Mouse (Mus musculus) kidney, adult 2 months (tissue): ENCODE results near the gene Bicra. TPM values are rescaled to one million over a fixed set of nuclear protein-coding genes. Genes with fewer than 3 reads are reported as not detected.

Source experiments
- DNase-seq: peaks from one replicate; pipeline ENCODE4 v3.0.0; 2021
- H3K27ac ChIP-seq: fragments of 200-500 bp; 2 replicates; pipeline ENCODE4 v1.5.1; 2012; ENCODE audit warnings: low read depth, low read length, control low read depth, inconsistent platforms; ENCODE audit not compliant: insufficient read depth
- H3K27me3 ChIP-seq: fragments of 200-500 bp; replicated peaks from 2 replicates; pipeline ENCODE4 v1.6.1; 2012; ENCODE audit warnings: mild to moderate bottlenecking, moderate library complexity, low read length, inconsistent platforms; ENCODE audit not compliant: control insufficient read depth, insufficient read depth
- H3K36me3 ChIP-seq: fragments of 200-500 bp; 2 replicates; pipeline ENCODE4 v1.6.1; 2012; ENCODE audit warnings: mild to moderate bottlenecking, moderate library complexity, low read length, inconsistent platforms; ENCODE audit not compliant: control insufficient read depth, insufficient read depth
- H3K4me1 ChIP-seq: fragments of 200-500 bp; 2 replicates; pipeline ENCODE4 v1.6.1; 2011; ENCODE audit warnings: low read length; ENCODE audit not compliant: control insufficient read depth, insufficient read depth
- H3K4me3 ChIP-seq: fragments of 200-500 bp; 2 replicates; pipeline ENCODE4 v1.5.1; 2011; ENCODE audit warnings: mild to moderate bottlenecking, low read depth, low read length, control low read depth; ENCODE audit not compliant: insufficient read depth
- CTCF ChIP-seq: fragments of 200-500 bp; conservative IDR thresholded peaks from 2 replicates; pipeline ENCODE4 v1.5.1; 2011; ENCODE audit warnings: low read depth, mild to moderate bottlenecking, control low read depth, low read length, moderate library complexity, mixed read lengths; ENCODE audit not compliant: insufficient read depth, insufficient read length
- POLR2A ChIP-seq: fragments of 200-500 bp; IDR thresholded peaks from one replicate; pipeline ENCODE4 v1.6.1; 2011; ENCODE audit warnings: low read depth, low read length, control low read depth
- WGBS: fragments of 180-500 bp; shearing (Covaris S2); methylation state at CpG from one replicate; pipeline ENCODE4 v1.1.7; 2018; 5-methylcytosine and 5-hydroxymethylcytosine counted together
- polyA plus RNA-seq: library from polyadenylated mRNA; depleted of rRNA; stranded (reverse); fragments of >200 nt; gene quantifications from 2 replicates; pipeline ENCODE4 v1.2.3, GENCODE M21; 2012; rRNA removed

Bicra gene
- polyA plus RNA-seq, 1 experiment, result 8.6 TPM

DNA sequence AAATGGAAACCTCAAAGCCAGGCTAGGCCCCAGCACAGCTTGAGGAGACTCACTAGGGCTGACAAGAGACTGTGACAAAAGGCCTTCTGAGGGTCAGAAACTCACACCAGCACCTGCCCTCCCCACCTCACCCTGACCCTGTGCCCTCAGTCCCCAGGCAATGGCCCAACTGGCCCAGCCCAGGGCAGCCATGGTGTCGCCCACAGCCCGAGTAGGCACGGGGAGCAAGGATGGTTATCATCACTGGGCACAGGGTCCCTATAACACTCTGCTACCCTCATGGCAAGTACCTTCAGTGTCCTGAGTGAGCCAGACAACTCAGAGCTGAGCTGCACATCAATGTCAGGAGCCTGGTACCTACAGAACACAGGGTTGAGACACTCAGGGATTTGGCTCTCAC lies 109.1 kb downstream of the Bicra start:
- WGBS, result 88% methylated on average over 3 of the region's 3 CpGs
- Histone ChIP-seq H3K27me3 (no peaks in the 10 kb centered on the region), H3K4me3 (no peak overlapping the region), H3K36me3 (peaks cover 2% of the 10 kb centered on the region), H3K27ac (no peak overlapping the region), H3K4me1 (no peaks in the 10 kb centered on the region)
- TF ChIP-seq POLR2A, result no peak
- no peak for TF ChIP-seq CTCF
- DNase-seq, result no peak

DNA sequence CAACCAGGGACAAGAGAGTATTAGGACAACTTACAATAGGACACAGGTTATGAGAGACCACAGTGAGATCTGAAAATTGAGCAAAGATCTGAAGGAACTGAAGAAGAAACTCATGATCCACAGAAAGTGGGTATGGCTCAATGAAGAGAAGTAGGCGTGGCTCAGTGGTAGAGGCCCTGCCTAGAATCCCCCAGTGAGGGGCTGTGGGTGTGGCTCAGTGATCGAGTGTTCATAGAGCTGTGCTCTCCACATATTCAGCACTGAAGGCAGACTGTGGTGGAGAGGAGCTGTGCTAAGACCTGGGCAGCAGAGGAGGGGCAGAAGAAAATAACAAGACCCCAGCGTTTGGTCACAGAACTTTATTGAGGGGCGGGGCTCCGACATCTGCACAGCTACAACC lies 110.2 kb downstream of the Bicra start:
- TF ChIP-seq POLR2A (no peak), CTCF (no peak)
- no peak overlapping the region for H3K27ac ChIP-seq
- no peaks in the 10 kb centered on the region for H3K4me1 ChIP-seq
- WGBS, result 83% methylated on average over 5 of the region's 5 CpGs
- H3K4me3 ChIP-seq, result no peak overlapping the region
- no peak for DNase-seq
- H3K36me3 ChIP-seq, result peaks cover 2% of the 10 kb centered on the region
- H3K27me3 ChIP-seq, result no peaks in the 10 kb centered on the region

DNA sequence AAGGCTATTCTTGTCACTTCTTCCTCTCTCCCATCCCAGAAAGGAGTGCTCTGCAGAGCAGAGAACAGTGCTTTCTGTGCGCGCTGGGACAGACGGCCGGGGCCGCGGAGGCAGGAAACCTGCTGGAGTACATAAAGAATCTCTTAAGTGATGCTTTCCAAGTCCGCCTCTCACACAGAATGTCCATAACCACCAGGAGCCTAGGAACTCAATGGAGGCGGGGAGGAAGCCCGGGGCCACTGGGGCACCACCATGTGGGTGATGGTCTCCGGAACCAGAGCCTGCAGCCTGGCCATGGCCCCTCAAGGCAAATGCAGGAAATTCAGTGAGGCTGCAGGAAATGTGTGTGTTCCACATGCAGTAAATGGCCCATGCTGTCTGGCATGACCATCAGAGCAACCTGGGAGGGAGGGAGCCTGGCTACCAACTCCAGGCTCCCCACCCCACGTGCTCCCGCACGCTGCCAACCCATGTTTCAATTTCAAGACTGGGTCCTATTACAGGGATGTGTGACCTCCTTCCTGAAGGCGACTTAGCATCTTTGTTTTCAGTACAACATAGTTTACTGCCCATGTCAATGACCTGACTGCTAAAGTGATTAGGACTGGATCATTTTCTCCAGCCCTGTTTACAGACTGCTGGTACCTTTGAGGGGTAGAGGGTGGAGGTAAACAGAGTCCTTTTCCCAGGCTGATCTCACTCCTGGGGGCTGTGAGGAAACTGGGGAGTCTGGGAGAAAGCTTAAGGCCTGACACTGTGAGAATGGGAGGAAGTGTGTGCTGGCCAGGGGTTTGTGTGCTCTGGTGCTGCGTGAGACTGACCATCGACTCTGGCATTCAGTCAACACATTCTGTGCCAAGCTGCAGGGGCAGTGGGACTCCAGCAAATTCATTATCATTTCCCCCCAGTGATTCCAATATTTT lies 114.0 kb downstream of the Bicra start:
- DNase-seq, result peak; percentile 45
- Histone ChIP-seq H3K27ac (peak overlapping the region; percentile 8), H3K4me1 (no peaks in the 10 kb centered on the region), H3K4me3 (no peak overlapping the region), H3K36me3 (no peaks in the 10 kb centered on the region; the same call in 1 of the 2 replicates), H3K27me3 (no peaks in the 10 kb centered on the region)
- WGBS, result 24% methylated on average over 16 of the region's 16 CpGs
- TF ChIP-seq CTCF, result no peak
- TF ChIP-seq POLR2A, result no peak

- H3K4me1 ChIP-seq, result no peaks in the 10 kb centered on the region
- no peaks in the 10 kb centered on the region for H3K27me3 ChIP-seq
- no peak overlapping the region for H3K4me3 ChIP-seq
- no peaks in the 10 kb centered on the region for H3K36me3 ChIP-seq
- WGBS, result 51% methylated on average over 3 of the region's 3 CpGs
- DNase-seq, result peak; percentile 15
- TF ChIP-seq CTCF, result no peak
- TF ChIP-seq POLR2A, result no peak
- H3K27ac ChIP-seq, result no peak overlapping the region
Measured at GRCm38 (mm10) chr7:15931635-15932034, 116.1 kb downstream of the Bicra start.

DNA sequence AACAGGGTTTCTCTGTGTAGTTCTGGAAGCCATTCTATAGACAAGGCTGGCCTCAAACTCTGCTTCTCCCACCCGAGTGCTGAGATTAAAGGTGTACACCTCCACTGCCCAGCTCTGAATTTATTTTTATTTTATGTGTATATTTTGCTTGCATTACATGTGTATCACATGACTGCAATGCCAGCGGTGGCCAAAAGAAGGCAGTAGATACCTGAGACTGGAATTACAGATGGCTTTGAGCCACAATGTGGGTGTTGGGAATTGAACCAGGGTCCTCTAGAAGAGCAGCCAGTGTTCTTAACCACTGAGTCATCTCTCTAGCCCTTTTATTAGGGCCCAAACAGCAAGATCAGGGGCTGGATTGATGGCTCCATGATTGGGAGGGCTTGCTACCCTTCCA lies 117.2 kb downstream of the Bicra start:
- Histone ChIP-seq H3K36me3 (no peaks in the 10 kb centered on the region), H3K27ac (no peak overlapping the region), H3K4me1 (no peaks in the 10 kb centered on the region), H3K4me3 (no peak overlapping the region), H3K27me3 (no peaks in the 10 kb centered on the region)
- TF ChIP-seq CTCF, result no peak
- TF ChIP-seq POLR2A, result no peak
- no peak for DNase-seq
- WGBS, result 85% methylated on average over 2 of the region's 2 CpGs

GRCm38 (mm10) chr7:15929910-15930309 lies 117.8 kb downstream of the Bicra start:
- DNase-seq, result peak; percentile 67
- H3K4me1 ChIP-seq, result no peaks in the 10 kb centered on the region
- H3K4me3 ChIP-seq, result no peak overlapping the region
- TF ChIP-seq CTCF (peak; percentile 91), POLR2A (no peak)
- 25% methylated on average over 4 of the region's 4 CpGs for WGBS
- H3K27me3 ChIP-seq, result no peaks in the 10 kb centered on the region
- no peak overlapping the region for H3K27ac ChIP-seq
- H3K36me3 ChIP-seq, result no peaks in the 10 kb centered on the region

DNA sequence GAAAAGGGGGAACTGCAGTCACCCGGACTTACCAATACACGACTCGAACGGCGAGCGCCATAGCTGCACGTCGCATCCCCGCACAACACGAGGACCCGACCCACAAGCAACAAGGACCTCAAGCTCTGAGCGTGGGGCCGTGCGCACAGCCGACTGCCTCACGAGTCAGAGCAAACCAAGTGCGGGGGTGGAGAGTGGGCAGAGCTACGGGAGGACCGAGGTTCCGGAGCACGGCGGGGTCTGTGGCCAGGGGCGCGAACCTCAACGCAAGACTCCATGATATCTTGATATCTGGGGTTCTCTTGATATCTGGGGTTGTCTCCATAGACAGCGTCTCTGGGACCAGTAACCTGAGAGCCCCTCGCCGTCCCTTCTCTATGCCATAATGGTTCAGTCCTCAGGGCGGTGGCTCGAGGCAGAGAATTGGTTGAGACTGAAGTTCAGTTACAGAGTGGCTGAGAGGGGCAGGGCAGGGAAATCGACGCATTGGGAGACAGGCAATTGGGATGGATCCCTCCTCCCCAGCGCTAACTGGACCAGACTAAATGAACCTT lies 125.4 kb downstream of the Bicra start, which contains the start of gene Selenow:
Selenow (minus strand) TSS at position 183 of the 554 bp plus-strand sequence.
- WGBS, result under 1% methylated on average over 33 of the region's 33 CpGs
- H3K27me3 ChIP-seq, result no peaks in the 10 kb centered on the region
- DNase-seq, result peak; percentile 90
- no peak for TF ChIP-seq CTCF
- peak; percentile 88 for TF ChIP-seq POLR2A
- peaks cover 4% of the 10 kb centered on the region; the same call in 1 of the 2 replicates for H3K4me1 ChIP-seq
- H3K27ac ChIP-seq, result peak within 1 kb of the TSS; percentile 58
- H3K36me3 ChIP-seq, result no peaks in the 10 kb centered on the region
- H3K4me3 ChIP-seq, result peak within 1 kb of the TSS; percentile 76

GRCm38 (mm10) chr7:15921796-15922195 lies 125.9 kb downstream of the Bicra start:
- no peaks in the 10 kb centered on the region for H3K27me3 ChIP-seq
- H3K27ac ChIP-seq, result peak overlapping the region; percentile 58
- 2% methylated on average over 10 of the region's 10 CpGs for WGBS
- H3K4me3 ChIP-seq, result peak overlapping the region; percentile 76
- H3K4me1 ChIP-seq, result peaks cover 4% of the 10 kb centered on the region; the same call in 1 of the 2 replicates
- no peak for TF ChIP-seq CTCF
- no peak for TF ChIP-seq POLR2A
- DNase-seq, result peak; percentile 34
- no peaks in the 10 kb centered on the region for H3K36me3 ChIP-seq

Other genes with a start within 250 kb of the Bicra start
- not detected in 2 replicates for gene Obox6, start 208.2 kb downstream of the Bicra start, polyA plus RNA-seq
- not detected in 2 replicates for gene Crx, start 168.0 kb downstream of the Bicra start, polyA plus RNA-seq
- not detected in 2 replicates for gene Crxos, start 165.3 kb downstream of the Bicra start, polyA plus RNA-seq
- 236 and 288 TPM in 2 replicates for gene Selenow, start 125.5 kb downstream of the Bicra start, polyA plus RNA-seq
- 87.9 and 88.9 TPM in 2 replicates for gene Nop53, start 101.8 kb downstream of the Bicra start, polyA plus RNA-seq
- gene Ehd2, start 80.4 kb downstream of the Bicra start, polyA plus RNA-seq, result 30.2 and 33.7 TPM in 2 replicates
- 0.03 TPM in 1 of 2 replicates, not detected in the other for gene Zfp541, start 13.9 kb upstream of the Bicra start, polyA plus RNA-seq
- 177 and 207 TPM in 2 replicates for gene Napa, start 50.5 kb upstream of the Bicra start, polyA plus RNA-seq
- gene Kptn, start 72.0 kb upstream of the Bicra start, polyA plus RNA-seq, result 28.7 and 32.5 TPM in 2 replicates
- 0.33 and 0.38 TPM in 2 replicates for gene Slc8a2, start 81.9 kb upstream of the Bicra start, polyA plus RNA-seq
- gene Meis3, start 127.2 kb upstream of the Bicra start, polyA plus RNA-seq, result 3.8 and 6.6 TPM in 2 replicates
- gene Dhx34, start 174.1 kb upstream of the Bicra start, polyA plus RNA-seq, result 22.7 and 28.9 TPM in 2 replicates
- gene C5ar2, start 196.2 kb upstream of the Bicra start, polyA plus RNA-seq, result 0.34 and 0.39 TPM in 2 replicates
- gene C5ar1, start 211.6 kb upstream of the Bicra start, polyA plus RNA-seq, result 3.4 and 4.2 TPM in 2 replicates
- gene Inafm1, start 225.7 kb upstream of the Bicra start, polyA plus RNA-seq, result 23.1 and 30.7 TPM in 2 replicates
- 23.3 and 24.3 TPM in 2 replicates for gene Ccdc9, start 238.9 kb upstream of the Bicra start, polyA plus RNA-seq